Mouse (Mus musculus): ENCODE results near the gene Pcdh15.

Pcdh15 gene

DNA sequence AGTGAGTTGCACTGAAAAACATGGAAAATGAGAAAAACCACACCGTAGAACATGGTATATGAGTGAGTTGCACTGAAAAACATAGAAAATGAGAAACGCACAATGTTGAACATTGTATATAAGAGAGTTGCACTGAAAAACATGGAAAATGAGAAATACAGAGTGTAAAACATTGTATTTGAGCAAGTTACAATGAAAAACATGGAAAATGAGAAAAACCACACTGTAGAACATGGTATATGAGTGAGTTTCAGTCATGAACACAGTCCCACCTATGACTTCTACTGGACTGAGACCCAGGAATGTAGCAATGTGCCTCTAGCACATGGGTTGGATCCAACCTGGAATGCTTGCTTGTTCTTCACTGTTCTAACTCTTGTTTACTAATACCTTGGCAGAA is 279.9 kb downstream of the Pcdh15 start:
- DNase-seq (ENCODE audit: low spot score in 2 of 2), result no peak

DNA sequence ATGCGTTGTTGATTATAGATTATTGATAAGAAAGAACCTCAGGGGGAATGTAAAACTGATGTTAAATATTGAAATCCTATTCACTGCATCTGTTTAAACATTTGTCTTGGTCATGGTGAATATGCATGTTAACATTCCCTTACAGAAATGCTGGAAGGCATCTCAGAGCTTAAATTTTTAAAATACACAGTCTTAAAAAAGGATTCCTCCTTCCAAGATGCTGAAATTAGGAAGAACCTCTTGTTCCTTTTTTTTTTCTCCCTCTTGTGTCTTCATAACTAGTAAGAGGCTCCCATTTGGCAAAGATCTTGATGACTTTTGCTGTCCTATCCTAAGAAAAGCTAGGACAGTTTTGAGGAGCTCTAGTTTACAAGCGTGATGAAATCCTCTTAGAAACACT is 284.9 kb downstream of the Pcdh15 start:
- no peak for DNase-seq (ENCODE audit: low spot score in 2 of 2)

DNA sequence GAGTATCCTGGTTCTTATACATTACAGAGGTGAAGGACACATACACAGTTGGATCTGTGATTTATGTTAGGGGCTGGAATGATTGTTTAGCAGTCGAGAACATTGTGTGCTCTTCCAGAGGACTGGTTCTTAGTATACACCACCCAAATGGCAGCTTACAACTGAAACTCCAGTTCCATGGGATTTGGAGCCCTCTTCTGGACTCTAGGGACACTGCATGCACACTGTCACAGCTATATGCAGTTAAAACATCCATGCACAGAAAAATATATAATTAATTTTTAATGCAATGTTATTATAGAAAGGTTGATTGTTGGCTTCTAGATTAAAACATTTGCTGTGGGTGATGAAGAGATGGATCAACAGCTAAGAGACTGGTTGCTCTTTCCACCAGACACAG is 301.3 kb downstream of the Pcdh15 start:
- no peak for DNase-seq (ENCODE audit: low spot score in 2 of 2)

DNA sequence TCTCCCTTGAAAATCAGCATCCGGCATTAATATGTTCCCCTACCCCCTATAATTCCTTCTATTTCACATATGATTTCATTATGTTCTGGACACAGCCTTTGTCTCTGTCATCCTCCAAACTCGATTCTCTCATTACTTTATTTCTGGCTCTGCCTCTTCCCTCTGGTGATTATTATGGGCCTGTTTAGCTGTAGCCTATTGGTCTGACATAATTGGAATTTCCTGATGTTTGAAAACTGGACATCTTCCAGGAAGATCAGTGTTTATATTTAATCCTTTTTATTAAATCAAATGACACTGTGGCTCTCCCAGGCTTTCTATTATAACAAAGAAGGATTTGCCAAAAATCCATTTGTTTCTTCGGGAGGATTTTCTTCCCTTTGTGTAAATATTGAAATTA is 326.3 kb downstream of the Pcdh15 start:
- DNase-seq (ENCODE audit: low spot score in 2 of 2), result no peak

DNA sequence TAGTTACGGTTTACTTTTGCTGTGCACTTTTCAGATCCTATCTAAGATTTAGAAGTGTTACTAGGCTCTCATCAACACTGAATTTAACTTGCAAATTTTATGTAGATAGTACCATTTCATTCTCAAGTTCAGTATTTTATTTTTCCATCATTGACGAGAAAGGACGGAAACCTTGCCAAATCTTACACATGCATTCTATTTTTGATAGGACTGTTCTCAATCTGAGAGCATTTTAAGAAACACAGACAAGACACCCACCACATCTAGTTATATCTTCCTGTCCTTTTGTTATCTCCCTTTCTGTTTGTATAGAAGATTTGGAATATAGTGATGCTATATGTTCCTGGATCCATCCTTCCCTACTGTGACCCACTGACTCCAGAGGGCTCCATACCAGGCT is 332.2 kb downstream of the Pcdh15 start:
- DNase-seq (ENCODE audit: low spot score in 2 of 2), result no peak

DNA sequence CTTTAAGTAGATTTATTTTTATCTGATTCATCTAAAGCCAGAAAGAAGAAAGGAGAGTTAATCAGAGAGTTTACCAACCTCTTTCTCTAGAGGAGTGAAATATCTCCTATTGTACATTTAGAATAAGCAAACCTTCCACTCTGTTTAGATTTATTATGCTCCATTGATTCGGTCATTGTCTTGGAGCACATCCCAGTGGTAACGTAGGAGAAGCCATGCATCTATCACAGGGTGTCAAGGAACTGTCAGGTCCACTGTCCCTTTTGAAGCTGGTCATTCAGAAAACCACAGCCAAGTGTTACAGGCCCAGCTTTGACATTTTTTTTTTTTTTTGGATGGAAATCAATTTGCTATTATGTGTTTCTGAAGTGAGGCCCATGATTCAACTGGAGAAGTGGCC is 384.9 kb downstream of the Pcdh15 start:
- no peak for DNase-seq (ENCODE audit: low spot score in 2 of 2)

DNA sequence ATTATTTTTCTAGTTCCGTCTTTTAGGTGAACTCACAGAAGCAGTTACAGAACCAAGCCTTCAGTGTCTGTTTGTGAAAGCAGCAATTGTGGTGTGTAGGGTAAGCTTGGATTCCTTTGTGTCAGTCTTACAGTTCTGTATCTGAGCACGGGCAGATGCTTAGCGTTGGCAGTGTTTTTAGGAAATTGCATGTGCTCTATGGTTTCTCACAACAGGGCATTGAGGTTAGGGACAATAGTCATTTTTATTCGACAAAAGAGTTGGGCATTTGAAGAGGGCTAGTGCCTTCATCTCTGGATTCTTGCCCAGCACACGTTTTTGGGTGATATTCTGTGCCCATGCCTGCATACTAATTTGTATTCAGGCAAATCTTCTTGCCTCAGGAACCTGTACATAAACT is 392.5 kb downstream of the Pcdh15 start:
- no peak for DNase-seq (ENCODE audit: low spot score in 2 of 2)

DNA sequence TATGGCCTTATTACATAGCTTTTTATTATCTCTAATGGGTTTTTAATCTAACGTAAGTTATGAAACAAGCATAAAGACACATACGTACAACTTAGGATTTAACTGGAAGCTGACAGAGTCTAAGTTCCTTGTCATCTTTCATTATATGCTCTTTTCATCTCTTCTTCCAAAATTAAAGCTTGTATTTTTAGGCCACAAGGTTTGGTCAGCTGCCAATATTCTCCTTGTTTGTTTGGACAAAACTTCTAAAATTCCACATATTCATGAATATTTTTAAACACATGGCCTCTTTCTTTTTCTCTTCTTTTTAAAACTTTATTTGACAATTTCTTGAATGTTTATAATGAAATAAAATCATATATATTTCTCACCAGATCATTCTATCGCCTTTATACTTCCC is 415.7 kb downstream of the Pcdh15 start:
- DNase-seq (ENCODE audit: low spot score in 2 of 2), result no peak

DNA sequence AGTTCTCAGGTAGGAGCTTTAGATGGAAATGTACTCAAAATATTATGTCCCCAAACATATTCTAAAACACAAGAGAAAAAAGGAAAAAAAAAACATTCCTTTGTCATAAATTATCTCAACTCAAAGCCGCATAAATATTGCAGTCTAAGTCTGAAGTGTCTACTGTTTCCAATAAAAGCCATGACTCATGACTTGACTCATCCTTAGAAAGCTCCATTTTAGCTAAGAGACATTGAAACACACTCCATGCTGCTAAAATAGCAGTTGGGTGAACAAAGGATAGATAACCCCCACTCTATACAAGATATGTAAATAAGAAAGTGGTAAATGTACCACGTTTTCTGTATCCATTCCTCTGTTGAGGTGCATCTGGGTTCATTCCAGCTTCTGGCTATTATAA is 416.6 kb downstream of the Pcdh15 start:
- no peak for DNase-seq (ENCODE audit: low spot score in 2 of 2)

DNA sequence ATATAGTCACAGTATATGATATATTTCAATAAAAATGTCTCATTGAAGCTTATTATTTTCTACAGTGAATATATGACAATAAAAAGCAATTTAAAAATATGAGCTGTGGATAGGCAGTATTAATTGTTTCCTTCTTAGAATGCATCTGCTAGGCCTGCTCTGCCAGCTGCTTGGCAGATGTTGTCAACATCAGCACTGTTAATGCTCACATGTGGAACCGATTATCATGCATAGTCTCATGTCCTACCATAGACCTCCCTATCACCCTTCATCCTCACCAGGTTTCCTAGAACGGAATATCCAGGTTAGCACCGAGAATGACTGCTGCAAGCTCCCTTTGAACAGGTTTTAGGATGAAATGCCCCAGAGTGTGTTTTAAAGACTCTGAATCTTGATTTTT is 420.3 kb downstream of the Pcdh15 start:
- no peak for DNase-seq (ENCODE audit: low spot score in 2 of 2)

DNA sequence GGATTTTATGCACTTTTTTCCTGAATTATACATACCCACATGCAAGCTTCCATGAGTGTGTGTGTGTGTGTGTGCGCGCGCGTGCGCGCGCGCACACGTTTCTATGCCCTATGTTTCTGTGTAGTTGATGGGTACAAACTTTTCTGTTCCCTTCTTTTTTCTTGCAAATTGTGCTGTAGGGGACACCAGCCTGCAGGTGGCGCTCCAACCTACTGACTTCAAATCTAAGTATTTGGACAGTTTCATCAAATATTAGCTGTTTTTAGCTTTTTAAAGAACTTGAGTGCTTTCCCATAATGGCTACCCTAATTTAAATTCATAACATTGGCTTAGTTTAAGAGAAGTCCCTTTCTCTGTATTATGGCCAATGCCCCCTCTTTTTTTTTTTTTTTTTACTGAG is 453.7 kb downstream of the Pcdh15 start:
- no peak for DNase-seq (ENCODE audit: low spot score in 2 of 2)

DNA sequence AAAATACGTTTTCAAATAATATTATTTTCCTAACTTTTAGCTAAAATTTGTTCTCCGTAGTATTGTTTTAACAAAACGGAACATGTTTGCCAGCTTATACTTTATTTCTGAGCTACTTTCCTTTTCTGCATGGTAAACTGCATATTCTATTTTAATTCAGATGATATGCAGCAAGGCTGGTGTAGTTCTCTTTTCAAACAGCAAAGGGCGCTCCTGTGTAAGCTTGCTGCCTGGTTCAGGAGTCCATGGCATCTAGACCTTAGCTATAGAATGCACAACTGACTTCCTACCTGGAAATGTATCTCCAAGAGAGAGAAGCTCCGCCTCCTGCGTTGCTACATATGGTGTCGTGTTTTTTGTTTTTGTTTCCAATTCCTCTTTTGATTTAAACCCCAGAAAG is 465.1 kb downstream of the Pcdh15 start:
- peak in 1 of 2 experiments; percentile 58 for DNase-seq (ENCODE audit: low spot score in 2 of 2)

DNA sequence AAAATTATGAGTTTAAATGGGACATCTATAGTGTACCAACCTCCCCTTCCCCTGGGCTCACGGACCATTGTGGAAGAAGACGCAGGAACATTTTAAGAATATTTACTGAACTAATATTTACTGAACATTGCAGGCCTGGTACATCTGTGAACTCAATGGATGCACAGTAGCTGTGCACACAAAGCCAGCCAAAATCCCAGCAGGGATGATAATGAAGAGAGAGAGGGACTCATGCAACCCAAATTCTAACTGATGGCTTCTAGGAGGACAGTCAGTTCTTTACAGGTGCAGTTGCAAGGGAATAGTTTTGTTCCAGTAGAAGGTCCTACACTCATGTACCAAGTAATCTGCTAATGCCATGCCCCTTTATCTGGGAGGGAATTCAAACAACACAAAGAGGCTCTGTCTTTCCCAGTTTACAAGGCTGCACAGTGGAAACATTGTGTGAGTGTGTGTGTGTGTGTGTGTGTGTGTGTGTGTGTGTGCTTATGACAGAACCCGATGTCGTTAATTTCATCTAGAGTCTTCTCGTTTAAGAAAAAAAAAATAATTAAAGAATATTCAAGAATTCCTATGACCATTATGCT is 475.7 kb downstream of the Pcdh15 start:
- no peak for DNase-seq (ENCODE audit: low spot score in 2 of 2)

DNA sequence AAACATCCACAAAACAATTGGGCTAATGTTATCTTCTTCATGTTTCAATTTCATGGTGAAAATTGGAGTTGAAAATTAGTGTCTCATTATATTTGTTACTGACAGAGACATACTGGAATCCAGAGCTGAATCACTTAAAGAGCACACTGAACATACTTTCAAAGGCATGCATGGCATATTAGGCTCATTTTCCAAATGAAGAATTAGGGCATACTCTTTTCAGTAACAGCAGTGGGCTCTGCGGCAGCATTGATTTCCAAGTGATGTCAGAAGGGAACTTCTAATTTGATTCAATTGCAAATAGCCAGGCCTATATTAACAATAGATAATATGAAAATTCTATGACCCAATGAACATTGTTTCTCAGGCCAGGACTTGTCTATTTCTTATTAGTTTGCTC is 568.4 kb downstream of the Pcdh15 start:
- no peak for DNase-seq (ENCODE audit: low spot score in 2 of 2)

DNA sequence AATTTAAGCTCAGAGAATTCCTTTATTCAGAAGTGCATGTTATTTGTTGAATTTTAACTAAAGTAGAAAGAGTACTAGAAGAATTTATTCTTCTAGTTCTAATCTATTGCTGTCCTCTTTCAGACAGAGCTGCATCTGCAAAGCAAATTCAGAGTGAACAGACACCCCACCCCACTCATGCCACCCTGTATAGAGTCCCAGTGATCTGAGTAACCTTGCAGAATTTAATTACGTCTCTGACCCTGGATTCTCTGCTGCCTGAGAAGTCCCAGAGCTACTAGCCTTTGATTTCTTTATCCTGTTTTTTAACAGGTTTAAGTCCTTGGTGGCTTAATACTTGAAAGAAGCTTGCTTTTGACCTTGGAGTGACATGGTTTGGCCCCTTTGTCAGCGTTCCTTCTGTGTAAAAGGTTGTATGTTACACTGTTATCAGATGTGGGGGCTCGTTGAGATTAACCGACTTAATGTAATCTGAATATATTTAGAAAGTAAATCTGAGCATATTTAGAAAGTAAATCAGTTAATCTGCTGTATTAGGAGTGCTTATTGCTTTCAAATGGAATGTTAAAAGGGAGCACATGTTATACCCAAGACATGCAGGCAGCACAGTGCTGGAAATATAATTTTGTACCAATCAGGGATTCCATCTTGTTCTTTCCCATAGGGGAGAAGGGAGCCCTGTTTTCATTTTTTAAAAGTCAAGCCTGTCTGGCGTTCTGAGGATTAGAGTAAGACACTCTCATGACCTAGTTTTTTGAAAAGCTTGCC is 601.6 kb downstream of the Pcdh15 start:
- DNase-seq (ENCODE audit: low spot score in 2 of 2), result no peak

DNA sequence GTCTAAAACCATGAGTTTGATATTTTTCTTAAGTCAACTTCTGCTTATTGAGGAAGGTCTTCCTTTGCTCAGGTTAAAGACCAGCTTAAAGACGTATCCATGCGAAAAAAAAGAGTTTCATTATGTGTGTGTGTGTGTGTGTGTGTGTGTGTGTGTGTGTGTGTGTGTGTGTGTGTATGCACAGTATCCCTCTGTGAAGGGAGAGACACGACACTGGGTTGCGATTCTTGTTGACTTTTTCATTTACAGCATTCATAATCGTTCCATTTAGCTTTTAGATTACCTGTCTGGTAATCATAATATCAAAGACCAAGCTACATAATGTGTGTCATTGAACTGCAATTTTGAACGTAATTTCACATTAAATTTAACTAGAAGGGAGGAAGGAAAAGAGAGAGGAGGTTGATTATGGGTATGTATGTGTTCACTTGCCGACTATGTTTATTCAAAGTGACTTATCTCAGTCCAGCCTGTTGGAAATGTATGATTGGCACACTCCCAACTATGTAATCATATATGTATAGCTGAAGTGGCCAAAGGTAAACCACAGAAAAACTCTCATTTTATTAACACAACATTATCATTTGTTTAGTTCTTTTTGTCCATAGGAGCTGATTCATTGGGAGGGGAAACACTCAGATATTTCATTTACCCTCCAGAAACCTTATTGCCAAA is 626.6 kb downstream of the Pcdh15 start:
- DNase-seq (ENCODE audit: low spot score in 2 of 2), result no peak

DNA sequence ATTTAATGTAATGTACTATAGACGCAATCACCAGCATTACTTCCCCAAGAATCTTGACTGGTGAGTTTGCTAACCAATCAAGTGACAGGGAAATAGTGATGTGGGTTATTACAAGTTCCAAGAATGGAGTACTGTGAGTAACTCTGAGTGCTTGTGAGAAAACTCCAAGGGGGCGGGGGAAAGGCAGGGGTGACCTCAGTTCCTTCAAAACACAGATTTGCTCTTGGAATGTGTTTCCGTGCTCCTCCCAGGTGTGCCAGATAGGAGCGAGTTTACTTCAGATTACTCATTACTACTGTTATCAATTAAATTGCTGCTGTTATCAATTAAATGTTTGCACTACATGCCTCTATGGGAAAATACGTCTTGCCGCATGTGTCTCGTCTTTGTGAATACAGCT is 634.1 kb downstream of the Pcdh15 start:
- DNase-seq (ENCODE audit: low spot score in 2 of 2), result no peak

DNA sequence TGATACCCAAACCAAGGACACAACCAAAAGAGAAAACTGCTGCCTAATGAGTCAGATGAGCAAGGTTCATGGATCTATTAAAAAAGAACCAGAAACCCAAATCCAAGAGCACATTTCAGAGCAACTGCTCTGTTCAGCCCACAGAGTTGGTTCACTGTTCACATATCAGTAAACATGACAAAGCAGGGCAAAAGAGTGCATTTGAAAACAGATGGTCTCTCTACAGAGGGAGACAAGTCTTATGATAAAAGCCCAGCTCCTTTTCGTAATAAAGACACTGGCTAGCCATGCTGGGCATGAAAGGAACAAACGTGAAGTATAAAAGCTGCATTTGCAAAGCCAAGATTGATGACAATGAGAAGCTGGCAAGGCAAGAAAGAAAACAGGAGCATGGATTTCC is 649.9 kb downstream of the Pcdh15 start:
- DNase-seq (ENCODE audit: low spot score in 2 of 2), result no peak

DNA sequence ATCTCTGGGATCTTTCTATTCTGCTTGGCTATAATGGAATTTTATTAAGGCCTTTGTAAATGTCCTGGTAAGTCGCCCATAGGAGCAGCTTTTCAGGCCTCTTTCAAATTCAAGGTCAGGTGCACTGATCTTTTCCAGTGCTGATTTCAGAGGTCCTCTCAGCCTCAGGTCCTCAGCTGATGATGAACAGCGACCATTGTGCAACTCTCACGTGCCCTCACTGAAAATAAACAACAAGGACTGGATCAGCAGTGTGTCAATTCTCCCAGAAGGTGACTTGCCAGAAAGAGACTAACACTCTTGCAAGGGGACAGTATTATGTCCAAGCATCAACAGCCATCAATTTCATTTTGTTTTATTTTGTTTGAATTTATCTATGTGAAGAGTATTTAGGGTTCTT is 654.7 kb downstream of the Pcdh15 start:
- DNase-seq (ENCODE audit: low spot score in 2 of 2), result no peak

DNA sequence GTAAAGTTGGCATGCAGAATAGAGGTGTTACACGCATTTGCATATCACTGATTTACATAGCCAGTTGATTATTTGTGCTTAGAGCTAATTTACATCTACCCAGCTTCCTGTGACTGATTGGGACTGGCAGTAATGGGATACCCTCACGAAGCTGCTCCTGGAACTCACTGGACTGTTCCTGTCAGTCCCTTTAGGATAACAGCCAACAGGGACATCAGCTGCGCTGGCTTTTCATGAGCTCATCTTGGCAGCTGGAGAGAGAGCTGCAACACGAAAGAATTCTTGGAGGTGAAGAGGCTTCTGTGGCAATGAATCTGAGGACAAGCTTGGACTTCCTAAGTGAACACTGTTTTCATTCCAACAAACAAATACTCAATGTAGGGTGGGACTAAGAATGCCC is 683.8 kb downstream of the Pcdh15 start:
- DNase-seq (ENCODE audit: low spot score in 2 of 2), result no peak

DNA sequence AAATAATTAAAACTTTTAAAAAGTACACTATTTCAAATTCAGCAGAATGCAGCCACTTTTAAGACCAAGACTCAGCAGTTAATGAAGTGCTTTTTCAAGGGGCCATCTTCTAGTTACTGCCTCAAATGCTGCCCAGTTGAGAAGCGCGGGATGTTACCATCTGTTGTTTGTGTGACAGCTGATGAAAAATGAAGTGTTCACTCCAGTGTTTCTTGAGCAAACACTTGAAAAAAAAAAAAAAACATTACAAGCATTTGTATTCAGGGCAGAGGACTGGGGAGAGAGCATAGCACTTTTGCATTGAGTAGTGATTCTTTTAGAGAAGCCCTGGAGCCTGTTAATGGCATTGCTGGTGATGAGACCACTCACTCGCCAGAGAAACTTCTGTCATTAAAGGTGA is 689.0 kb downstream of the Pcdh15 start:
- DNase-seq (ENCODE audit: low spot score in 2 of 2), result no peak

DNA sequence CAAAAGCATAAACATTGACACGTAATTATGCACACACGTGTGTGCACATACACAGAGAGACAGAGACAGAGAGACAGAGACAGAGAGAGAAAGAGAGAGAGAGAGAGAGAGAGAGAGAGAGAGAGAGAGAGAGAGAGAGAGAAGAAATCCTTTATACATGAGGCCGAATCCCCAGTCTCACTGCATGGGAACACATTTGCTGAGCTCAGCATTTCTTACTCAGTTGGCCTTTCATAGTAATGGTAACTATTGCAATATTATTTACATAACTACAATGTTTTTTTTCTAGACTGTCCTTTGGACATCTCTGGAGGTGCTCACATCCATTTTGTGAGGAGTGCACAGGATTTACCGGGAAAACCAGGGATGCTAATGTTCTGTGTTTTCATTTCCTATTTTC is 705.9 kb downstream of the Pcdh15 start:
- no peak for DNase-seq (ENCODE audit: low spot score in 2 of 2)

DNA sequence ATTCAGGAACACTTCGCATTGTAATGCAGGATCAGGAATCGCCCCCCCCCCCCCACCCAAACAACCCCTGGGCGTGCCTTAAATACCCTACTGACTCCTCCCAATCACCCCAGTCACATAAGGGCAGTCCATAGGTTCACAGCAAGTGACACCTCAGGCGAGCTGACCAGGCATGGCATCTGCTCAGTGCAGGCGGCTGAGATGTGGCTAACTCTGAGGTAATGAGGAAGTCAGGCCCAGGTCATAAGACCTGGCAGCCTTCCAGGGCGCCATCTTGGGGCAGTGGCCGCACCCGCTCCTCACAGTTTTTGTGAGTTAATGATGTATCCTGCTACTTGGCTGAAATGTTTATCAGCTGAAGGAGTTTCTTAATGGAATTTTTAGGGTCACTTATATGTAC is 713.2 kb downstream of the Pcdh15 start:
- no peak for DNase-seq (ENCODE audit: low spot score in 2 of 2)

All from urinary bladder, postnatal 4 days (tissue).